Mouse (Mus musculus): ENCODE measurements around the gene Tpgs1.

DNA sequence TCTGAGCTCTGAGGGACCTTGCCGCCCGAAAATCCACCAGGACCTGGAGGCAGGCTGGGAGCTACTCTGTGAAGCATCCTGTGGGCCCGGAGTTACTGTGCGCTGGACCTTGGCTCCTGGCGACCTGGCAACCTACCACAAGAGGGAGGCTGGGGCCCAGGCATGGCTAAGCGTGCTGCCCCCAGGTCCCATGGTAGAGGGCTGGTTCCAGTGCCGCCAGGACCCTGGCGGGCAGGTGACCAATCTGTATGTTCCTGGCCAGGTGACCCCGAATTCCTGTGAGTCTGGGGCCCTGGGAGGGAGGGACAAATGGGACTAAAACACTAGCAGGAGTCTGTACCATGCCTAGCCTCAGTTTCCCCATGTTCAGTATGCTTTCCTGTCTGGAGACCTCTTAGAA lies 2.7 kb upstream of the Tpgs1 start:
- no peak for TF ChIP-seq POLR2A (IDR thresholded peaks at IDR 0.05; ENCODE audit: borderline replicate concordance, low read depth, low read length)
- TF ChIP-seq CTCF (IDR thresholded peaks at IDR 0.05; ENCODE audit: low read depth, low read length): no peak
